Mouse (Mus musculus): ENCODE measurements around the gene Sco2.
A peak's percentile ranks its signal among the peaks of the same experiment; 100 is the strongest.

Sco2 gene

GRCm38 (mm10) chr15:89373027-89373761, 452 bp downstream of the Sco2 start:
- DNase-seq = peak; percentile 91 to 92

GRCm38 (mm10) chr15:89372536-89372935, 1.1 kb downstream of the Sco2 start:
- peak in 1 of 2 experiments; percentile 29 for DNase-seq

GRCm38 (mm10) chr15:89372068-89372467, 1.6 kb downstream of the Sco2 start:
- DNase-seq = no peak

- no peak for DNase-seq
Observed at GRCm38 (mm10) chr15:89365141-89365551, 8.5 kb downstream of the Sco2 start.

GRCm38 (mm10) chr15:89363051-89363450, 10.6 kb downstream of the Sco2 start:
- no peak for DNase-seq

GRCm38 (mm10) chr15:89358784-89359183, 14.9 kb downstream of the Sco2 start:
- DNase-seq = no peak

- DNase-seq = peak; percentile 80 to 85
Observed at GRCm38 (mm10) chr15:89356372-89356771, 17.3 kb downstream of the Sco2 start.

- DNase-seq = peak; percentile 98
Observed at GRCm38 (mm10) chr15:89355241-89356187, 18.1 kb downstream of the Sco2 start, which contains the start of the genes Lmf2 and Ncaph2. Gene Lmf2, minus strand, starts transcription at chr15:89355659. Gene Ncaph2, plus strand, starts transcription at chr15:89355719.

GRCm38 (mm10) chr15:89354455-89354854, 19.2 kb downstream of the Sco2 start:
- DNase-seq = peak in 1 of 2 experiments; percentile 38

GRCm38 (mm10) chr15:89353837-89354236, 19.8 kb downstream of the Sco2 start:
- DNase-seq = peak in 1 of 2 experiments; percentile 33

- DNase-seq = no peak
Observed at GRCm38 (mm10) chr15:89352795-89353194, 20.9 kb downstream of the Sco2 start.

GRCm38 (mm10) chr15:89352054-89352453, 21.6 kb downstream of the Sco2 start:
- DNase-seq = no peak

- no peak for DNase-seq
Observed at GRCm38 (mm10) chr15:89351302-89351701, 22.3 kb downstream of the Sco2 start.

GRCm38 (mm10) chr15:89350447-89350846, 23.2 kb downstream of the Sco2 start:
- peak in 1 of 2 experiments; percentile 31 for DNase-seq

- DNase-seq = peak in 1 of 2 experiments; percentile 14
Observed at GRCm38 (mm10) chr15:89343325-89343724, 30.3 kb downstream of the Sco2 start.

GRCm38 (mm10) chr15:89341678-89342077, 32.0 kb downstream of the Sco2 start:
- no peak for DNase-seq

- no peak for DNase-seq
Observed at GRCm38 (mm10) chr15:89340136-89340535, 33.5 kb downstream of the Sco2 start.

GRCm38 (mm10) chr15:89339696-89340095, 34.0 kb downstream of the Sco2 start:
- no peak for DNase-seq

- DNase-seq = peak in 1 of 2 experiments; percentile 59
Observed at GRCm38 (mm10) chr15:89336422-89336821, 37.2 kb downstream of the Sco2 start.

- DNase-seq = peak; percentile 40 to 62
Observed at GRCm38 (mm10) chr15:89334774-89335537, 38.7 kb downstream of the Sco2 start.

GRCm38 (mm10) chr15:89334271-89334670, 39.4 kb downstream of the Sco2 start, which contains the start of gene Miox:
Gene Miox, plus strand, starts transcription at chr15:89334398.
- peak; percentile 75 to 88 for DNase-seq

GRCm38 (mm10) chr15:89326441-89326840, 47.2 kb downstream of the Sco2 start:
- DNase-seq = peak; percentile 79 to 92

Measured in kidney, postnatal 25 days (tissue).